Mouse (Mus musculus) heart, adult 2 months (tissue): ENCODE measurements around the gene Grik4. TPM values are rescaled to one million over a fixed set of nuclear protein-coding genes. Genes with fewer than 3 reads are reported as not detected.
"Not testable (repeated sequence)": the region's sequence is repeated elsewhere in the genome, so short reads cannot be mapped to it uniquely, and the experiment has no call there.

Source experiments
- DNase-seq, 2 experiments: peaks; one replicate each; pipeline ENCODE4 v3.0.0; 2021
- H3K27ac ChIP-seq: fragments of 200-600 bp; 2 replicates; pipeline ENCODE4 v1.8.1; 2022
- H3K27me3 ChIP-seq: fragments of 200-500 bp; 2 replicates; pipeline ENCODE4 v1.6.1; 2012; ENCODE audit warnings: mild to moderate bottlenecking, low read length, inconsistent platforms, mixed read lengths; ENCODE audit not compliant: control insufficient read depth, insufficient read depth
- H3K36me3 ChIP-seq: fragments of 200-500 bp; 2 replicates; pipeline ENCODE4 v1.6.1; 2012; ENCODE audit warnings: low read length, inconsistent platforms; ENCODE audit not compliant: control insufficient read depth, insufficient read depth
- H3K4me1 ChIP-seq: fragments of 200-500 bp; 2 replicates; pipeline ENCODE4 v1.6.1; 2011; ENCODE audit warnings: low read length; ENCODE audit not compliant: control insufficient read depth, insufficient read depth
- H3K4me3 ChIP-seq: fragments of 200-600 bp; 2 replicates; pipeline ENCODE4 v1.8.1; 2022
- H3K79me2 ChIP-seq: fragments of 200-500 bp; replicated peaks from 2 replicates; pipeline ENCODE4 v1.6.1; 2012; ENCODE audit warnings: mild to moderate bottlenecking, inconsistent platforms, low read length, moderate library complexity, mixed read lengths; ENCODE audit not compliant: control insufficient read depth, insufficient read depth
- H3K9ac ChIP-seq: fragments of 200-500 bp; 2 replicates; pipeline ENCODE4 v1.6.1; 2012; ENCODE audit warnings: low read depth, mild to moderate bottlenecking, control low read depth, inconsistent platforms, low read length, mixed read lengths
- CTCF ChIP-seq: fragments of 200-600 bp; IDR thresholded peaks from 2 replicates; pipeline ENCODE4 v1.8.1; 2022; ENCODE audit warnings: antibody characterized with exemption, mild to moderate bottlenecking, moderate library complexity
- EP300 ChIP-seq: fragments of 200-500 bp; IDR thresholded peaks from 2 replicates; pipeline ENCODE4 v1.6.1; 2011; ENCODE audit warnings: low read depth, low read length, control low read depth; ENCODE audit not compliant: insufficient read depth
- POLR2A ChIP-seq: fragments of 200-500 bp; IDR thresholded peaks from 2 replicates; pipeline ENCODE4 v1.6.1; 2011; ENCODE audit warnings: mild to moderate bottlenecking, low read depth, low read length, control low read depth; ENCODE audit not compliant: insufficient read depth
- WGBS: fragments of 180-500 bp; shearing (Covaris S2); methylation state at CpG from one replicate; pipeline ENCODE4 v1.1.7; 2018; 5-methylcytosine and 5-hydroxymethylcytosine counted together
- intact Hi-C: fragments of 180-260 bp; cut with DNase I; formaldehyde crosslinking; loops from one replicate; pipeline ENCODE4 v1.15.1; 2025
- long read RNA-seq: library from polyadenylated mRNA; stranded (forward); transcript quantifications from one replicate; pipeline ENCODE4 v2.0.0, GENCODE M21; 2021
- polyA plus RNA-seq: library from polyadenylated mRNA; depleted of rRNA; stranded (reverse); fragments of >200 nt; gene quantifications from 2 replicates; pipeline ENCODE4 v1.2.3, GENCODE M21; 2012; rRNA removed
- total RNA-seq, 2 experiments: library from RNA; stranded (reverse); gene quantifications; 2 replicates each; pipeline ENCODE4 v1.2.3; 2021

The Grik4 gene
- total RNA-seq = under 1 TPM in 1 of 2 experiments, not detected in 1; 0.09 TPM
- polyA plus RNA-seq = 0.02 and 0.09 TPM in 2 replicates
- long read RNA-seq = 0 reads

DNA sequence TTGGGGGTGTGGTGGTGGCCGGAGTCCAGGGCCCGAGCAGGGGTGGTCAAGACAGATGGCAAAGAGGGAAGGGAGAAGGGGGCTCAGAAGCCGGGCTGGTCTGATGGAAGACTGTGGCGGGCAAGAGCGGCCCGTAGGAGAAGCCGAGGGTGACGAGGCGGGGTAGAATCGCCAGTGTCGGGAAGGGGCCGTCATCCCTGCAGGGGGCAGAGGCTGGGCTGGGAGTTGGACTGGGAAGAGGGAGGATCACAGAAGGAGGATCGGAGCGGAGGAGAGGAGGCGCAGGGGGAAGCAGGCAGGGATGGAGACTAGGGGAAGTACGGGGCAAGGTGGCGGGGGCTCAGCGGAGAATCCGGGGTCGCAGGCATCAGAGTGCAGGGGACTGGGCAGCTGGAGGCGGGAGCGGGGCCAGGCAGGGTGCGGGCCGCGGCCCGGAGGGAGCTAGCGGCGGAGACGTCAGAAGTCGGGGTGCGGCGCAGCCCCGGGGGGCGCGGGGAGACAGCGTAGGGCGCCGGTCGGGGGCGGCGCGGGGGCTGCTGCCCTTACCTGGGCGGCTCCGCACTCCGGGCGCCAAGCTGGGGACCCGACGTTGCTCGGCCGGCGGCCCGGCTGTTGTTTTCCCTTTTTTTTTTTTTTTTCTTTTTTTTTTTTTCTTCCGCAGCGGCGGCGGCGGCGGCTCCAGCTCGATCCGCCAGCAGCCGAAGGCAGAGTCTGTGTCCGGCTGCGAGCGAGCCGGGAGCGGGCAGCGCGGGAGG lies at the start of gene Grik4:
Grik4 (minus strand) TSS at position 713 of the 755 bp plus-strand sequence.
- no peaks in the 10 kb centered on the region; the same call in 1 of the 2 replicates for H3K4me1 ChIP-seq
- H3K36me3 ChIP-seq = no peaks in the 10 kb centered on the region
- H3K27me3 ChIP-seq = peaks cover 11% of the 10 kb centered on the region
- H3K79me2 ChIP-seq = no peaks in the 10 kb centered on the region
- peak in 1 of 2 experiments; percentile 24 for DNase-seq
- no peak for TF ChIP-seq POLR2A
- TF ChIP-seq CTCF = no peak
- no peak for TF ChIP-seq EP300
- intact Hi-C loops = loop anchor here (1.0 to 5.0 kb wide), 6 partner anchors 156 to 618 kb away; no protein-coding TSS in a partner anchor
- no peak within 1 kb of the TSS for H3K27ac ChIP-seq
- H3K4me3 ChIP-seq = peak within 1 kb of the TSS; percentile 65
- H3K9ac ChIP-seq = peak within 1 kb of the TSS; percentile 46
- 1% methylated on average over 49 of the region's 68 CpGs for WGBS

DNA sequence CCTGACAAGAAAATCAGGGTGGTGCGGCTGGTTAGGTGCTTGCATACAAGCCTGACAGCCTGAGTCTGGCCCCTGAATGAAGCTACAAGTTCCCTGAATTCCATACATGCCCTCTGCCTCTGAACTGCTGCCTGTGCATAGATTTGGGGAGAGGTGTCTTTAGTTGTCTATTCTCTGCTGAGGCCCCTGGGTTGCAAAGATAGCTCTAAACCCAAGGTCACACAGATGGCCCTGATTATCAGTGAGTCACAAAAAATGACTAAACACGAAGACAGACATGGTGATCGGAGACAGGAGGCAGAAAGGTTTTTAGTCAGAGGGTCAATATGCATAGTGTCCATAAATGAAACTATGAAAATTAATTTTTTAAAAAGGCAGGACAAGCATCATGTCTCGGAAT lies 49.4 kb upstream of the Grik4 start:
- TF ChIP-seq EP300 (no peak), CTCF (no peak), POLR2A (no peak)
- Histone ChIP-seq H3K79me2 (no peaks in the 10 kb centered on the region), H3K4me3 (no peak overlapping the region), H3K4me1 (no peaks in the 10 kb centered on the region; the same call in 1 of the 2 replicates), H3K27ac (no peak overlapping the region), H3K9ac (no peak overlapping the region), H3K36me3 (peaks cover 4% of the 10 kb centered on the region; the same call in 1 of the 2 replicates), H3K27me3 (no peaks in the 10 kb centered on the region)
- DNase-seq = no peak
- 82% methylated on average over 4 of the region's 4 CpGs for WGBS
- intact Hi-C loops = loop anchor here (2.0 kb wide), 1 partner anchor 19 kb away; no protein-coding TSS in a partner anchor

DNA sequence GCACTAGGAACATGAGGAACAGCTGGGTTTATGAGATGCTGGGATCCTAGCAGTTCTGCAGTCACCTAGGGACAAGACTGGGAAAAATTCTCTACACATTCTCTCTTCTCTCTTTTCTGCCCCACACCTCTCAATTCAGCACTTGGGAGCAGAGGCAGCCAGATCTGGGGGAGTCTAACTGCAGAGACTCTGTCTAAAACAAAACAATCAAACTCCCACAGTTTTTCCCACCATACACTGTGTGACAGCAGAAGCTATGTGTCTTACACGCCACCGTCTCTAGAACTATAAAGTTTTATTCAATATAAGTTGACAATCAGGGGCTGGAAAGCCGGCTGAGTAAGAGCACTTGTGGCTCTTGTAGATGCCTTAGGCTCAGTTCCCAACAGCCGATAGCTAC lies 43.7 kb upstream of the Grik4 start:
- Histone ChIP-seq H3K27ac (no peak overlapping the region), H3K79me2 (no peaks in the 10 kb centered on the region), H3K36me3 (peaks cover 4% of the 10 kb centered on the region), H3K9ac (no peak overlapping the region), H3K27me3 (no peaks in the 10 kb centered on the region), H3K4me1 (no peaks in the 10 kb centered on the region), H3K4me3 (no peak overlapping the region)
- WGBS = 83% methylated on average over 4 of the region's 4 CpGs
- DNase-seq = no peak
- TF ChIP-seq CTCF (no peak), EP300 (no peak), POLR2A (no peak)
- intact Hi-C loops = no loop called here

DNA sequence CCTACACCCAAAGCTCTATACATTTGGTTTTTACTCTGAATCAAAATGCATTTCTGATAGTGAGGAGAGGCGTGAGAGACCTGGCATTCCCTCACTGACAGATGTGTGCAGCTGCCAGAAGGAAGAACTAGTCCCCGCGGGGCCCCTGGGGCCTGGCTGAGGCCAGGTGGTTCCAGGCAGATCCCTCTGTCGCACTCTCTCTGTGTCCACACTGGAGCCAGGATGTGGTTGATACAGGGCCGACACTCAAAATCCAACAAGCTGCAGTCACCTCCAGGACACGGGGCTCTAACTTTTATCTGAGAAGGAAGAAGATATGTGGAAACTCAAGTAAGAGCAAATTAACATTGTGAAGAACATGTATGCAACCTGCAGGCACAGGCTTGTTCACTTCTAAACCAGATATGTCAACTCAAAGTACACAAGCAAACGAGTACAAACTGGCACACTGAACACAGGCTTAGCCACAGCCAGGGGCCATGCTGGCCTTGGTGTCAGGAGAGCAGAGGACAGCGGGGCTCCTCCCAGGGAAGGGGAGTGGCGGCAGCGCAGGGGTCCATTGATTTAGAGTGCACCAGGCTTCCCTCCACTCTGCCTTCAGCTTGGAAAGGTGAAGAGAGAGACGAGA lies 24.7 kb upstream of the Grik4 start:
- DNase-seq = no peak
- Histone ChIP-seq H3K4me1 (no peaks in the 10 kb centered on the region), H3K36me3 (no peaks in the 10 kb centered on the region), H3K27ac (no peak overlapping the region), H3K27me3 (no peaks in the 10 kb centered on the region), H3K9ac (no peak overlapping the region), H3K79me2 (no peaks in the 10 kb centered on the region), H3K4me3 (no peak overlapping the region)
- TF ChIP-seq EP300 = no peak
- TF ChIP-seq POLR2A = no peak
- TF ChIP-seq CTCF = no peak
- intact Hi-C loops = no loop called here
- WGBS = 65% methylated on average over 11 of the region's 11 CpGs

DNA sequence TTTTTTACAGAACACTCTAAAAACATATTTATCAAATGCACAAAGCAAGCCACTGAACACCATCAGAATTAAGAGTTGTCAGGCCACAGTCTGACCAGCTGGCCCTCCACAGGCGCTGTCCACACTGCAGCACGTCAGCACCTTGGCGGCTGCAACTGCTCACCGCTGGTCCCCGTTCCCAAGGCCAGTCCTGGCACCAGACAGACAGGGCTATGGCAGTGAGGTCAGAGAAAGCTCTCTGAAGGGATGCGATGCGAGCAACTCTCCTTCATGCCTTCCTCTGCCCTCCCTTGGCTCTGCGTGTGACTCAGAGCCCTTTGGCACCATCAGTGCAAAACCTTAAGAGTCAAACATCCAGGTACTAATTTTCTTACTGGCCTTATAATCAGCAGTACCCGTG lies 23.4 kb upstream of the Grik4 start:
- Histone ChIP-seq H3K9ac (no peak overlapping the region), H3K4me3 (no peak overlapping the region), H3K27ac (no peak overlapping the region), H3K36me3 (no peaks in the 10 kb centered on the region), H3K4me1 (no peaks in the 10 kb centered on the region), H3K27me3 (no peaks in the 10 kb centered on the region), H3K79me2 (no peaks in the 10 kb centered on the region)
- TF ChIP-seq CTCF (no peak), EP300 (no peak), POLR2A (no peak)
- intact Hi-C loops = no loop called here
- WGBS = 64% methylated on average over 9 of the region's 9 CpGs
- DNase-seq = no peak

DNA sequence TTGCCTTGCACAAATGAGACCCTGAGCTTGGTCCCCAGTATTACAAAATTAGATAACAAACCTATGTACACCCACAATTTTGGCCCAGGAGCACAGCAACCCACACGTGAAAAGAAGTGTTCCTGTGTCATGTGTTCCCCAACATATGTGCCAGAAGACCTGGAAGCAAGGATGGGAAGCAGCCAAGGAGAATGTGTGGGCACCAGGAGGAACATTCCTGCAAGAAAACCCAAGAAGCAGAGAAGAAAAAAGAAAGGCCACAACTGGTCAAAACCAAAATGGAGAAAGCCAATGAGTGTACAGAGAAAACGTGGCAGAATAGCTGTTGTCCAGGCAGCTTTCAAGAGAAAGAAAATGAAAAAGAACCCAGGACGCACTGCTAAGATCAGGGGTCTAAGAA lies 20.5 kb upstream of the Grik4 start:
- DNase-seq, H3K27ac ChIP-seq, H3K9ac ChIP-seq, intact Hi-C loops, H3K4me1 ChIP-seq, H3K27me3 ChIP-seq, H3K4me3 ChIP-seq, H3K79me2 ChIP-seq, H3K36me3 ChIP-seq: not testable (repeated sequence)
- 95% methylated on average over 3 of the region's 3 CpGs for WGBS
